Mouse (Mus musculus) intestine, embryonic 14.5 days (tissue): ENCODE measurements around the gene Tsen15. TPM values are rescaled to one million over a fixed set of nuclear protein-coding genes. Genes with fewer than 3 reads are reported as not detected.
A peak's percentile ranks its signal among the peaks of the same experiment; 100 is the strongest.

ENCODE experiments used
- ATAC-seq: fragments of 200-750 bp; cut with Nextera tagmentation; replicated peaks from 2 replicates; pipeline ENCODE4 v1.8.0; 2017; ENCODE audit warnings: low read depth, moderate number of reproducible peaks, moderate TSS enrichment, moderate library complexity; ENCODE audit not compliant: low FRiP score, low TSS enrichment
- DNase-seq: peaks from one replicate; pipeline ENCODE4 v3.0.0-alpha.2; 2018; ENCODE audit warnings: low spot score
- H3K27ac ChIP-seq: fragments of 300-500 bp; sonication (generic); 2 replicates; pipeline ENCODE4 v1.5.1; 2014; ENCODE audit warnings: low read depth, mild to moderate bottlenecking, control low read depth
- H3K27me3 ChIP-seq: fragments of 300-500 bp; sonication (generic); replicated peaks from 2 replicates; pipeline ENCODE4 v1.6.1; 2014; ENCODE audit warnings: low read length, control low read depth; ENCODE audit not compliant: control insufficient read depth, insufficient read depth
- H3K36me3 ChIP-seq: fragments of 300-500 bp; sonication (generic); 2 replicates; pipeline ENCODE4 v1.6.1; 2014; ENCODE audit warnings: low read length, control low read depth; ENCODE audit not compliant: control insufficient read depth, insufficient read depth
- H3K4me1 ChIP-seq: fragments of 300-500 bp; sonication (generic); replicated peaks from 2 replicates; pipeline ENCODE4 v1.6.1; 2014; ENCODE audit warnings: low read length, control low read depth, mixed read lengths; ENCODE audit not compliant: control insufficient read depth, insufficient read depth
- H3K4me2 ChIP-seq: fragments of 300-500 bp; sonication (generic); 2 replicates; pipeline ENCODE4 v1.6.1; 2014; ENCODE audit warnings: low read length
- H3K4me3 ChIP-seq: fragments of 300-500 bp; sonication (generic); 2 replicates; pipeline ENCODE4 v1.5.1; 2014; ENCODE audit warnings: low read depth, low read length, control low read depth, mixed read lengths
- H3K9ac ChIP-seq: fragments of 300-500 bp; sonication (generic); 2 replicates; pipeline ENCODE4 v1.6.1; 2014; ENCODE audit warnings: mild to moderate bottlenecking, low read length
- H3K9me3 ChIP-seq: fragments of 300-500 bp; sonication (generic); 2 replicates; pipeline ENCODE4 v1.6.1; 2016; ENCODE audit warnings: low read length, control low read depth; ENCODE audit not compliant: control insufficient read depth
- WGBS: fragments of 180-500 bp; shearing (Covaris S2); extraction: QIAGEN DNeasy Blood & Tissue Kit; methylation state at CpG from one replicate; pipeline ENCODE4 v1.1.7; 2014; 5-methylcytosine and 5-hydroxymethylcytosine counted together
- polyA plus RNA-seq: library from polyadenylated mRNA; unstranded; fragments of >200 nt; fragmentation: Nextera tagmentation; extraction: Ambion mirVana; gene quantifications from 2 replicates; pipeline ENCODE4 v1.2.1, GENCODE M21; 2014

Tsen15 gene
- polyA plus RNA-seq, result 87.9 and 94.4 TPM in 2 replicates

DNA sequence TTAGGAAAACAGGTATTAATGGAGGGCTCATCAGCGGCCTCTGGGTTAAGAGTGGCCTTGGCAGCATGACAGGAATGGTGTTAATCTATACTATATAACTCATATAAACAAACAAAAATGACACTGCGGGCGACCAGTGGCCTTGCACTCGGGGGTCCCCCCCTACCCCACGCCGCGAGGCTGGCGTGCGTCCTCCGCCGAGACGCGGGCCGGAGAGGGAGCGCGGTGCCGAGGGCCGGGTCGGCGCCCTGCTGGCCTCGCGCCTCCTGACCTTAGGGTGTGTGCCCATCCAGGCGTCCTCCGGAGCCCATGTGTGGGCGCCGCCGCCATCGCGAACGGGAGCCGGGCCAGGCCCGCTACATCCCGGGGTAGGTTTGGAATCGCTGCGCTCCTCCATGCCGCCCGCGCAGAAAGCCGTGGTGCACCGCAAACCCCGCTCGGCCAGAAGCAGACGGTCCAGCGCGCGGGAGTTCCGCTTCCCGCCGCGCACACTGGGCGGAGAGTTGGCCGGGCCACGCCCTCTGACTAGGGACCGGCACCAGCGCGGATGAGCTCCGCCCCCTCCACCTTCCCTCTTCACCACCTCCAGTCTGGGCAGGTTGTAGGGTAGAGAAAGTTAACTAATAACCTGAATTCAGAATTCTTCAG is at the start of gene Tsen15:
TSS of gene Tsen15 (minus strand) at position 501 of the 648 bp plus-strand sequence.
- Histone ChIP-seq H3K9ac (peak within 1 kb of the TSS; percentile 63), H3K4me3 (peak within 1 kb of the TSS; percentile 88), H3K27me3 (no peaks in the 10 kb centered on the region), H3K27ac (no peak within 1 kb of the TSS), H3K4me2 (peak within 1 kb of the TSS; percentile 87), H3K36me3 (peaks cover 19% of the 10 kb centered on the region; the same call in 1 of the 2 replicates), H3K9me3 (no peaks in the 10 kb centered on the region), H3K4me1 (no peaks in the 10 kb centered on the region)
- peak; percentile 89 for DNase-seq
- ATAC-seq, result peak; percentile 98
- WGBS, result under 1% methylated on average over 57 of the region's 57 CpGs

- H3K4me2 ChIP-seq, result no peak overlapping the region
- H3K9me3 ChIP-seq, result no peaks in the 10 kb centered on the region
- H3K27ac ChIP-seq, result no peak overlapping the region
- H3K4me3 ChIP-seq, result no peak overlapping the region
- no peak for DNase-seq
- H3K27me3 ChIP-seq, result no peaks in the 10 kb centered on the region
- H3K9ac ChIP-seq, result no peak overlapping the region
- WGBS, result 60% methylated on average over 4 of the region's 4 CpGs
- no peaks in the 10 kb centered on the region for H3K4me1 ChIP-seq
- no peak for ATAC-seq
- no peaks in the 10 kb centered on the region for H3K36me3 ChIP-seq
Measured at GRCm38 (mm10) chr1:152434166-152434565, 47.7 kb upstream of the Tsen15 start.

DNA sequence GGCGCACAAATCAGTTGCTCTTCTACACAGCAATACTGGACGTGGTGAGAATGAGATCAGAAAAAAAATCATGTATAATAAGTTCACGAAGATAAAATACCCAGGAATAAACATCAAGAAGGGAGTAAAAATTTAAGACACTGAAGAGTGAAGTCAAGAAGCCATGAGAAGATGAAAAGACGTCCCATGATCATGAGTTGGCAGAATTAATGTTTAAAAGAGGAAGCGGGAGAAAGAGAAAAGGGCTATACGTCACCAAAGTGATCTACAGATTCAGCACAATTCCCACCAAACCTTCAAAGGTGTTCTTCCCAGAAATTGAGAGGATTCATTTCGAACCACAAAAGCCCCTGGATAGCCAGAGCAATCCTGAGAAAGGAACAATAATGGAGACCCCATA is 43.3 kb upstream of the Tsen15 start:
- DNase-seq (no peak), ATAC-seq (no peak)
- no peaks in the 10 kb centered on the region for H3K36me3 ChIP-seq
- no peak overlapping the region for H3K9ac ChIP-seq
- H3K27me3 ChIP-seq, result no peaks in the 10 kb centered on the region
- no peak overlapping the region for H3K27ac ChIP-seq
- no peaks in the 10 kb centered on the region for H3K4me1 ChIP-seq
- H3K9me3 ChIP-seq, result no peaks in the 10 kb centered on the region
- H3K4me3 ChIP-seq, result no peak overlapping the region
- H3K4me2 ChIP-seq, result no peak overlapping the region
- 83% methylated on average over 7 of the region's 7 CpGs for WGBS

DNA sequence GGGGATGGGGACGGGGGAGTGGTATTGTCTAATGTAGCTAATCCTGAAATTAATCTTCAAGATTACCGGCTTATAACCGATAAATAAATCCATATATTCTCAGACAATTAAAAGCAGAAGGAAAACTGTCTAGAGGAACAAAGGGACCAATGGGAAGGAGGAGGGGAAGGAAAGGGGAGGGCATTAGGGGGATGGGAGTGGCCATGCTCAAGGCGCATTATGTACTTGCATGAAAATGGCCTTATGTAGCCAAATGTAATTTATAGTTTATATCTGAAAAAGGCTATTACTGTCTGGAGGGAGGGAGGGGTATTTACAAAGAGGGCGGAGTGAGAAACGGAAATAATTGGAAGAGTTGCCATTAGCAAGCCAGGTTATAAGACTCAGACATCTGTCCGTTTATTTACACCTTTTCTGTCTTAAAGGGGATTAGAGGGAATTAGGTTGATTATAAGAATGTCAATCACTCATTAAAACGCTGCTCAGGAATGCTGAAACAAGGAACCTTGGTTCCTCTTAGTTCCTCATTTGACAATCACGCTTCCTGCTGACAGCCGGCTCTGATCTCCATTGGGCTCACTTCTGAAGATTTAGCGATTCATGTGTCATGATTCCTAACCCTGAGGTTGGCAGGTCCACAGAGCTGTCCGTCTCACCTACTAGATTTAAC is 41.6 kb upstream of the Tsen15 start:
- no peak overlapping the region for H3K4me2 ChIP-seq
- DNase-seq (no peak), ATAC-seq (no peak)
- no peak overlapping the region for H3K9ac ChIP-seq
- no peak overlapping the region for H3K4me3 ChIP-seq
- no peaks in the 10 kb centered on the region for H3K9me3 ChIP-seq
- H3K36me3 ChIP-seq, result no peaks in the 10 kb centered on the region
- H3K27ac ChIP-seq, result no peak overlapping the region
- no peaks in the 10 kb centered on the region for H3K4me1 ChIP-seq
- no peaks in the 10 kb centered on the region for H3K27me3 ChIP-seq
- 68% methylated on average over 12 of the region's 12 CpGs for WGBS

GRCm38 (mm10) chr1:152423052-152423451 is 36.6 kb upstream of the Tsen15 start:
- no peaks in the 10 kb centered on the region for H3K27me3 ChIP-seq
- ATAC-seq (no peak), DNase-seq (no peak)
- no peaks in the 10 kb centered on the region for H3K9me3 ChIP-seq
- no peak overlapping the region for H3K27ac ChIP-seq
- no peak overlapping the region for H3K9ac ChIP-seq
- no peaks in the 10 kb centered on the region for H3K36me3 ChIP-seq
- WGBS, result 86% methylated on average over 3 of the region's 3 CpGs
- H3K4me1 ChIP-seq, result peaks cover 9% of the 10 kb centered on the region
- no peak overlapping the region for H3K4me3 ChIP-seq
- no peak overlapping the region for H3K4me2 ChIP-seq

GRCm38 (mm10) chr1:152422295-152422694 is 35.8 kb upstream of the Tsen15 start:
- WGBS, result 58% methylated on average over 3 of the region's 3 CpGs
- no peaks in the 10 kb centered on the region for H3K36me3 ChIP-seq
- no peak overlapping the region for H3K4me3 ChIP-seq
- no peak overlapping the region for H3K4me2 ChIP-seq
- H3K27me3 ChIP-seq, result no peaks in the 10 kb centered on the region
- no peak overlapping the region for H3K9ac ChIP-seq
- no peak for DNase-seq
- no peaks in the 10 kb centered on the region for H3K9me3 ChIP-seq
- H3K27ac ChIP-seq, result no peak overlapping the region
- peaks cover 12% of the 10 kb centered on the region for H3K4me1 ChIP-seq
- no peak for ATAC-seq

- DNase-seq, result no peak
- peak; percentile 60; the same call in 1 of the 2 replicates for ATAC-seq
Measured at GRCm38 (mm10) chr1:152417602-152418001, 31.1 kb upstream of the Tsen15 start.

DNA sequence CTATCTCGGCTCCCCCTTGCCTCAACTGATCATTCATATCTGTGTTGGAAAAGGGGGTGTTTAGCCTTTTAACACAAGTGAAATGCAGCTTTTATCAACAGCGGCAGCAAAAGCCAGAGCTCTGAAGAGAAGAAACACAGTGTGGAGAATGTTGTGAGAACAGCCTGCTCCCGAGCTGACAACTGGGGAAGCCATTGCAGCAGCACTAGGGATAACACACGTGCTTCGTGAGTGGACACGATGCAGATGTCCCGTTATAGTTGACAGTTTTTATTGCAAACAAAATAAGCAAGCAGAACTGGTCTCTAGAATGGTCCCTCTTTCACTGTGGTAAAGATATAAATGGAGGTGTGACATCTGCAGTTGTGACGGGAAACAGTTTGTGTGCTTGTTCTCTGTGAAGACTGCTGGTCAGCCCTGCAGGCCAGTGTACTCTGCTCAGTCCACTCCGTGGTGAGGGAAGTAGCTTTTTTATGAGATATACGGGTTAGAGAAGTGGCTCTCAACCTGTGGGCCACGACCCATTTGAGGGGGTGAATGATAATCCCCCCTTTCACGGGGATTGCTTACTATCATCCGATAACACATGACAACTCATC is 29.9 kb upstream of the Tsen15 start:
- no peaks in the 10 kb centered on the region for H3K36me3 ChIP-seq
- no peak overlapping the region for H3K4me3 ChIP-seq
- WGBS, result 50% methylated on average over 13 of the region's 13 CpGs
- H3K4me2 ChIP-seq, result no peak overlapping the region
- peaks cover 21% of the 10 kb centered on the region for H3K4me1 ChIP-seq
- H3K27ac ChIP-seq, result no peak overlapping the region; the same call in 1 of the 2 replicates
- H3K9me3 ChIP-seq, result no peaks in the 10 kb centered on the region
- H3K9ac ChIP-seq, result no peak overlapping the region
- no peaks in the 10 kb centered on the region for H3K27me3 ChIP-seq
- ATAC-seq, result no peak
- peak; percentile 55 for DNase-seq

More at GRCm38 (mm10) chr1:152417602-152418001, 31.1 kb upstream of the Tsen15 start:
- H3K4me1 ChIP-seq, result peaks cover 24% of the 10 kb centered on the region
- H3K9me3 ChIP-seq, result no peaks in the 10 kb centered on the region
- H3K27me3 ChIP-seq, result no peaks in the 10 kb centered on the region
- H3K9ac ChIP-seq, result no peak overlapping the region
- H3K27ac ChIP-seq, result peak overlapping the region; percentile 17
- no peak overlapping the region for H3K4me3 ChIP-seq
- 9% methylated on average over 5 of the region's 5 CpGs for WGBS
- no peaks in the 10 kb centered on the region for H3K36me3 ChIP-seq
- H3K4me2 ChIP-seq, result no peak overlapping the region
